Mouse (Mus musculus): ENCODE measurements around the gene Ccdc113. TPM values are rescaled to one million over a fixed set of nuclear protein-coding genes. Genes with fewer than 3 reads are reported as not detected.

The Ccdc113 gene
- polyA plus RNA-seq, 1 experiment from 2014 or later: not detected

DNA sequence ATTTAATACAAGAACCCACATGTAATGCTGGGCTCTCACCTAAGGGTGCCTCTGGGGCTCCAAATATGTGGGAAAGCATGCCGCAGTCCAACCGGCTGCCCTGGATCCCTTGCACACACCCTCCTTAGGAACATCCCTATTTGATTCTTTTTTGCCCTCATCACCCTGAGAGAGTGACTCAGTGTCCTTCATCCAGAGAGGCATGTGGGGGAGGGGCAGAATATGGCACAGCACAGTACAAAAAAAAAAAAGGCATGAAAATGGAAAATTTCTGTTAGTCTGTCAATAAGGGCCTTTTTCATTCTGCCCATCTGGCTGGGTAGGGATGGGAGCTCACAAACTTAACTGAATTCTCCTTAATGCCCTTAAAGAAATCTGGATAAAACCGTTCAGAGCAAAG, 36.1 kb upstream of the Ccdc113 start:
- no peak overlapping the region for H3K9ac ChIP-seq (replicated peaks; ENCODE audit: low read length)
- DNase-seq (ENCODE audit: low spot score): no peak
- H3K4me2 ChIP-seq (ENCODE audit: low read depth, low read length): no peak overlapping the region
- no peaks in the 10 kb centered on the region for H3K36me3 ChIP-seq (replicated peaks; ENCODE audit: control insufficient read depth, insufficient read depth, low read depth, low read length)
- no peaks in the 10 kb centered on the region for H3K27me3 ChIP-seq (ENCODE audit: control insufficient read depth, insufficient read depth, low read length)
- no peaks in the 10 kb centered on the region for H3K4me1 ChIP-seq (ENCODE audit: control insufficient read depth, insufficient read depth, low read length)
- WGBS: 80% methylated on average over 3 of the region's 3 CpGs
- no peak for ATAC-seq (replicated peaks; ENCODE audit: insufficient number of reproducible peaks, low FRiP score, low TSS enrichment, low read depth)
- H3K9me3 ChIP-seq (replicated peaks; ENCODE audit: control insufficient read depth, low read length): no peaks in the 10 kb centered on the region
- H3K4me3 ChIP-seq (ENCODE audit: low read depth, low read length): no peak overlapping the region
- H3K27ac ChIP-seq (replicated peaks; ENCODE audit: low read depth, low read length): no peak overlapping the region

DNA sequence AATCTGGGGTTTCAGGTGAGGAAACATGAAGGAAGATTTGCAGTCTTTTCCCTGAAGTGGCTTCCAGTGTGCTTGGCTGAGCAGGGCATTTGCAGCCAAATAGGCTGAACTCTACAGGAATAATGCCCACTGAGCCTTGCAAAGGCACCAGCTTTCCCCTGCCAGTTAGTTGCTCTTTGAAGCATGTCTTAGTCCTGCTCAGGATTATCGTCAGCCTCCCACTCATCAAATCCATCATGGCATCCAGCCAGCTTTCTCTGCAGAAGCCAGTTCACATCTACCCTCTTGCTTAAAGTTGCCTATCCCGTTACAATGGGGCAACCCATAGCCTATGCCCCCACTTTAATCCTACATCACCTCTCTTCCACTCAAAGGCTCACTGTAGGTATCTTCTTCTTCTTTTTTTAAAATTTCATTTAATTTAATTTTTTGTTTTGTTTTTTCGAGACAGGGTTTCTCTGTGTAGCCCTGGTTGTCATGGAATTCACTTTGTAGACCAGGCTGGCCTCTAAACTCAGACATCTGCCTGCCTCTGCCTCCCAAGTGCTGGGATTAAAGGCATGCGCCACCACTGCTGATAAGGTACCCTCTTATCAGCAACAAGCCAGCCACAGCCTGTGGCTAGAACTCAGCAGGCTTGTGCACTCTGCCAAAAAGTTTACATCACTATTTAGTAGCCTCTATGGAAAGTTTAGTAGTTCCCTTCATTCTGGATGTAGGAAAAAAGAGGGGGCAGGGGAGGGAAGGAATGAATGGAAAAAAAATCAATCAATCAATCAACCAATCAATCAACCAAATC, 34.4 kb upstream of the Ccdc113 start:
- Histone ChIP-seq H3K4me1 (ENCODE audit: control insufficient read depth, insufficient read depth, low read length) (no peaks in the 10 kb centered on the region), H3K4me3 (ENCODE audit: low read depth, low read length) (no peak overlapping the region), H3K36me3 (replicated peaks; ENCODE audit: control insufficient read depth, insufficient read depth, low read depth, low read length) (no peaks in the 10 kb centered on the region), H3K4me2 (ENCODE audit: low read depth, low read length) (no peak overlapping the region), H3K27me3 (ENCODE audit: control insufficient read depth, insufficient read depth, low read length) (no peaks in the 10 kb centered on the region), H3K27ac (replicated peaks; ENCODE audit: low read depth, low read length) (no peak overlapping the region), H3K9ac (replicated peaks; ENCODE audit: low read length) (no peak overlapping the region), H3K9me3 (replicated peaks; ENCODE audit: control insufficient read depth, low read length) (no peaks in the 10 kb centered on the region)
- DNase-seq (ENCODE audit: low spot score) (no peak), ATAC-seq (replicated peaks; ENCODE audit: insufficient number of reproducible peaks, low FRiP score, low TSS enrichment, low read depth) (no peak)
- WGBS: 64% methylated on average over 4 of the region's 4 CpGs

DNA sequence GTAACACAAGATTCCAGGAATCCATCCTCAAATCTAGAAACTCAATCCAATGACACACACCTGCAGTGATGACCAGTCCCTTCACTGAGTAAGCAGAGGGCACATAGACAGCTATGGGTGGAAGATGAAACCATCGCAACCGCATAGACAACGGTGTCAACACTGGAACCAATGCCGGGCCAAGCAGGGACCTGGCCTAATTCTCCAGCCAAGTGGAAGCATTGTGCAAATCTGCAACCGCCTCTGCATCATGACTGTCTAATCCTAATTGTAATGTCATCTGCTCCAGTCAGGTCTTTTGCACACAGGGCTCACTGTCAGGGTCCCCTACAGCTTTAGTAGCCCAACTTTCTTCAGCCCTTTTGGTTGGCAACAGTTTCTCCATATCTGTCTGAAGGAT, 33.4 kb upstream of the Ccdc113 start:
- Histone ChIP-seq H3K9ac (replicated peaks; ENCODE audit: low read length) (no peak overlapping the region), H3K9me3 (replicated peaks; ENCODE audit: control insufficient read depth, low read length) (no peaks in the 10 kb centered on the region), H3K36me3 (replicated peaks; ENCODE audit: control insufficient read depth, insufficient read depth, low read depth, low read length) (no peaks in the 10 kb centered on the region), H3K4me2 (ENCODE audit: low read depth, low read length) (no peak overlapping the region), H3K27ac (replicated peaks; ENCODE audit: low read depth, low read length) (no peak overlapping the region), H3K4me3 (ENCODE audit: low read depth, low read length) (no peak overlapping the region), H3K4me1 (ENCODE audit: control insufficient read depth, insufficient read depth, low read length) (no peaks in the 10 kb centered on the region), H3K27me3 (ENCODE audit: control insufficient read depth, insufficient read depth, low read length) (no peaks in the 10 kb centered on the region)
- ATAC-seq (replicated peaks; ENCODE audit: insufficient number of reproducible peaks, low FRiP score, low TSS enrichment, low read depth) (no peak), DNase-seq (ENCODE audit: low spot score) (no peak)
- WGBS: 94% methylated on average over 5 of the region's 5 CpGs

DNA sequence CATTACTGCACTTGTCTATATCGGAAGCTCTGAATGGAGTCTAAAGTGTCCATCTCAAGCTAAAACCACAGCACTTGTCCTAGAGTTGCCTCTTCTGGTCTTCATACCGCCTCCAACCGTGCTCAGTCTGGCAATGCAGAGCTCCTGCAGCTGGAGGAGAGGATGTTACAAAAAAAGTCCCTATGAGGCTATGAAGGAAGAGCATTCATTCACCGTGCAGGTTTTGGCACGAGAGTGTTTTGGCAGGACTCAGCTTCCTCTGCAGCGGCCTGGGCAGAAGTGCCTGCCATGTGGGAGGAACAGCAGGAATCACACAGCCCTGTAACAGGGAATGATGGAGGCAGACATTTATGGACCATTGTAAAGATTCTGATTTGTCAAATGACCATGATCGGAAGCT, 31.5 kb upstream of the Ccdc113 start:
- H3K36me3 ChIP-seq (replicated peaks; ENCODE audit: control insufficient read depth, insufficient read depth, low read depth, low read length): no peaks in the 10 kb centered on the region
- no peak overlapping the region for H3K9ac ChIP-seq (replicated peaks; ENCODE audit: low read length)
- no peaks in the 10 kb centered on the region for H3K9me3 ChIP-seq (replicated peaks; ENCODE audit: control insufficient read depth, low read length)
- no peaks in the 10 kb centered on the region for H3K4me1 ChIP-seq (ENCODE audit: control insufficient read depth, insufficient read depth, low read length)
- no peak overlapping the region for H3K27ac ChIP-seq (replicated peaks; ENCODE audit: low read depth, low read length)
- H3K27me3 ChIP-seq (ENCODE audit: control insufficient read depth, insufficient read depth, low read length): no peaks in the 10 kb centered on the region
- ATAC-seq (replicated peaks; ENCODE audit: insufficient number of reproducible peaks, low FRiP score, low TSS enrichment, low read depth) (no peak), DNase-seq (ENCODE audit: low spot score) (no peak)
- 79% methylated on average over 7 of the region's 7 CpGs for WGBS
- no peak overlapping the region for H3K4me2 ChIP-seq (ENCODE audit: low read depth, low read length)
- H3K4me3 ChIP-seq (ENCODE audit: low read depth, low read length): no peak overlapping the region

DNA sequence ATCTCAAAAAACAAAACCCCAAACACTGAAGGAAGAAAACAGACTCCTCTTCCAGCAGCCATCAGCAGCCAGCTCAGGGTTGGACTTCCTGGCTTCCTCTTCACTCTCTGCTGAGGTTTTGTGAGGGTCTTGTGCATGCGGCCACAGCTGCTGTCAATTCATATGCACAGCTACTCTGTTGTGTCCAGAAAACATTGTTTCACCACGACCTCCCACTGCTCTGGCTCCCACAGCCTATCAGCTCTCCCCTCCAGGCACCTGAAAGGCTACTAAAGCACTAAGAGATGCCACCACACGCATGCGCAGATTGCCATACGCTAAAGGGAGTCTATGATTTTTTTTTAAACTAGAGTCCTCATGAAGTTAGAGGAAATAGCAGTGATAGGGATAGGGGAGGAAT, 29.1 kb upstream of the Ccdc113 start:
- no peak overlapping the region for H3K4me3 ChIP-seq (ENCODE audit: low read depth, low read length)

DNA sequence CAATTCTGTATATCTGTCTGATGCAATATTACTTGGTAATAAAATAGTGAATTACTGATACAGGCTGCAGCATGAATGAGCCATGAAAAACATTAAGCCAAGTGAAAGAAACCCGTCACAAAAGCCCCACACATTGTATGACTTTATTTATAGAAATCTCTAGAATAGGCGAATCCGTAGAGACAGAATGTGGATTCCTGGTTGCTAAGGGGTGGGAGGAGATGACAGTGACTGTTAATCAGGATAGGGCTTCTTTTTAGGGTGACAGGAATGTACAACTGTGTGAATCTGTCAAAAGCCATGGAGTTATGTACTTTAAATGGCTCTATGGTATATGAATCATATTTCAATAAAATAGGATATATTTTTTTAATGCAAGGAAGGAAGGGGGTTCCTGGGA, 28.3 kb upstream of the Ccdc113 start:
- no peak overlapping the region for H3K4me3 ChIP-seq (ENCODE audit: low read depth, low read length)
- DNase-seq (ENCODE audit: low spot score) (no peak), ATAC-seq (replicated peaks; ENCODE audit: insufficient number of reproducible peaks, low FRiP score, low TSS enrichment, low read depth) (no peak)
- H3K9ac ChIP-seq (replicated peaks; ENCODE audit: low read length): no peak overlapping the region
- no peaks in the 10 kb centered on the region for H3K27me3 ChIP-seq (ENCODE audit: control insufficient read depth, insufficient read depth, low read length)
- no peak overlapping the region for H3K27ac ChIP-seq (replicated peaks; ENCODE audit: low read depth, low read length)
- H3K36me3 ChIP-seq (replicated peaks; ENCODE audit: control insufficient read depth, insufficient read depth, low read depth, low read length): no peaks in the 10 kb centered on the region
- H3K4me1 ChIP-seq (ENCODE audit: control insufficient read depth, insufficient read depth, low read length): no peaks in the 10 kb centered on the region
- 82% methylated on average over 3 of the region's 3 CpGs for WGBS
- no peaks in the 10 kb centered on the region for H3K9me3 ChIP-seq (replicated peaks; ENCODE audit: control insufficient read depth, low read length)
- H3K4me2 ChIP-seq (ENCODE audit: low read depth, low read length): no peak overlapping the region

More for the DNA sequence above, 29.1 kb upstream of the Ccdc113 start:
- no peak for DNase-seq (ENCODE audit: low spot score)
- Histone ChIP-seq H3K9me3 (replicated peaks; ENCODE audit: control insufficient read depth, low read length) (no peaks in the 10 kb centered on the region), H3K27me3 (ENCODE audit: control insufficient read depth, insufficient read depth, low read length) (no peaks in the 10 kb centered on the region), H3K4me2 (ENCODE audit: low read depth, low read length) (no peak overlapping the region), H3K9ac (replicated peaks; ENCODE audit: low read length) (no peak overlapping the region), H3K4me1 (ENCODE audit: control insufficient read depth, insufficient read depth, low read length) (no peaks in the 10 kb centered on the region), H3K27ac (replicated peaks; ENCODE audit: low read depth, low read length) (no peak overlapping the region), H3K36me3 (replicated peaks; ENCODE audit: control insufficient read depth, insufficient read depth, low read depth, low read length) (no peaks in the 10 kb centered on the region)
- no peak for ATAC-seq (replicated peaks; ENCODE audit: insufficient number of reproducible peaks, low FRiP score, low TSS enrichment, low read depth)
- WGBS: 69% methylated on average over 5 of the region's 5 CpGs

DNA sequence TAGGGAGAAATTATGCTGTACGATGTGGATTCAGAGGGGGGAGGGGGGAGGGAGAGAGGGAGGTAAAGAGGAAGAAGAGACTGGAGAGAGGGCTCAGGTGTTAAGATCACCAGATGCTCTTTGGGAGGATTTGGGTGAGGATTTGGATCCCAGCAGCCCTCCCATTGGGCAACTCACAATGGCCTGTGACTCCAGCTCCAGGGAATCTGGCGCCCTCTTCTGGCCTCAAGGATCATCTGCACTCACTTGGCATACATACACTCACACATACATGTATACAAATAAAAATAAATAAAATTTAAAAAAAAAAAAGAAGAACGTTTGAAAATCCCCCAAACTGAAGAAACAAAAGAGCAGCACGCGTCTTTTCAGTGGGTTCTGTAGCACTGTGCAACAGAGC, 27.6 kb upstream of the Ccdc113 start:
- H3K4me3 ChIP-seq (ENCODE audit: low read depth, low read length): no peak overlapping the region
- H3K27me3 ChIP-seq (ENCODE audit: control insufficient read depth, insufficient read depth, low read length): no peaks in the 10 kb centered on the region
- no peak overlapping the region for H3K4me2 ChIP-seq (ENCODE audit: low read depth, low read length)
- ATAC-seq (replicated peaks; ENCODE audit: insufficient number of reproducible peaks, low FRiP score, low TSS enrichment, low read depth) (no peak), DNase-seq (ENCODE audit: low spot score) (no peak)
- H3K4me1 ChIP-seq (ENCODE audit: control insufficient read depth, insufficient read depth, low read length): no peaks in the 10 kb centered on the region
- H3K36me3 ChIP-seq (replicated peaks; ENCODE audit: control insufficient read depth, insufficient read depth, low read depth, low read length): no peaks in the 10 kb centered on the region
- H3K9me3 ChIP-seq (replicated peaks; ENCODE audit: control insufficient read depth, low read length): no peaks in the 10 kb centered on the region
- 76% methylated on average over 5 of the region's 5 CpGs for WGBS
- no peak overlapping the region for H3K9ac ChIP-seq (replicated peaks; ENCODE audit: low read length)
- H3K27ac ChIP-seq (replicated peaks; ENCODE audit: low read depth, low read length): no peak overlapping the region

DNA sequence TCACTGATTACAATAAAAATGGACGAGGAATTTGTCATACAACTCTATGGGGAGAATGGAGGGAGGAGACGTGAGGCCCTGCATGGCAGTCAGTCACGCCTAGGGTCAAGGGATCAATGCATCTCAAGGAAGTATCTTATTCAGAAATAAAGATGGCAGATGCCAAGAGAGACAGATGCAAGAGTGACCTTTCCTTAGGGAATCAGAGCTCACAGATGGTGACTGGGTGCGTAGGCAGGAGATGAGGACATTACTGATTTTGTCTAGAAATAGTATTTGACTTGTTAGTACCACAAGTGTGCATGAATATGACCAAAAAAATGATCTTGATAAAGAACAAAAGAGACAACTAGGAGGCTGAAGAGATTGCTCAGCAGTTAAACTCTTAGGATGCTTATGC, 21.6 kb upstream of the Ccdc113 start:
- H3K4me3 ChIP-seq (ENCODE audit: low read depth, low read length): no peak overlapping the region
- no peak overlapping the region for H3K4me2 ChIP-seq (ENCODE audit: low read depth, low read length)
- no peaks in the 10 kb centered on the region for H3K4me1 ChIP-seq (ENCODE audit: control insufficient read depth, insufficient read depth, low read length)
- 71% methylated on average over 4 of the region's 4 CpGs for WGBS
- H3K27me3 ChIP-seq (ENCODE audit: control insufficient read depth, insufficient read depth, low read length): no peaks in the 10 kb centered on the region
- no peaks in the 10 kb centered on the region for H3K9me3 ChIP-seq (replicated peaks; ENCODE audit: control insufficient read depth, low read length)
- no peaks in the 10 kb centered on the region for H3K36me3 ChIP-seq (replicated peaks; ENCODE audit: control insufficient read depth, insufficient read depth, low read depth, low read length)
- ATAC-seq (replicated peaks; ENCODE audit: insufficient number of reproducible peaks, low FRiP score, low TSS enrichment, low read depth) (no peak), DNase-seq (ENCODE audit: low spot score) (no peak)
- no peak overlapping the region for H3K27ac ChIP-seq (replicated peaks; ENCODE audit: low read depth, low read length)
- H3K9ac ChIP-seq (replicated peaks; ENCODE audit: low read length): no peak overlapping the region
